Mouse (Mus musculus): Measurements from ENCODE around the gene Gstm4. TPM values are rescaled to one million over a fixed set of nuclear protein-coding genes. Genes with fewer than 3 reads are reported as not detected.

Gene Gstm4
- 17.2 and 18.4 TPM in 2 replicates for polyA plus RNA-seq (2014; fragmentation: Nextera tagmentation; extraction: Ambion mirVana)

DNA sequence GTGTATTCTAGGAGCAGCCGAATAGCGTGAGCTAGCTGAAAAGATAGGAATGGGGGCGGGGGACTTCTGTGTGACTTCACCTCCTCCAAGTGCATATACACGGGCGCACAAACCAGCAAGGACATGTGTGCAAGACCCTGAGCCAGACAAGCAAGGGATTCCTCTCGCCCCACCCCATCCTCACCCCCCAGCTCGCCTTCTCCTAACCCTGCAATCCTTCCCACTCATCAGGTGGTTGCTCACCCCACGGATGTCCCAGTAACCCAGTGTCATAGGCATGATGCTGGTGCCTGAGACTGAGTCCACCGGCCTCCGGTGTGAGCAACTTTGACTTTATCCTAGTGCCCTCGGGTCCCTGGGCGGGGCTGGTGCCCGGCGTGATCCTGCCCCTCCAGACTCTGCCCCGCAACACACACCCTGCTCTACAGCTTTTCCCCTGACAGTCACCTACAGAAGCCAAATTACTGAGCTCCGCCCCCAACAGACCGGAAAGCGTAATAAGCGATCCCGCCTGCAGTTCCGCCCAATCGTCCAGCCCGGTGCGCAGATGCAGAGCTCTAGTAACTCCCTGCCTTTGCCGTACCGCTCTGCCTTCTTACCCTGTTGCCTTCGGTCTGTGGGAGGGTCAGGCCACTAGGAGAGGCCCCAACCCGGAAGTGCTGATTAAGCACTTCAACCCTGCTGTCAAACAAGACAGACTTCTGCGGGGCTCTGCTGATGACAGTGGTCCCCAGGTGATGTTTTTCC is at the start of gene Gstm4:
Gene Gstm4, minus strand, starts transcription at position 501 of the 747 bp plus-strand sequence.
- Histone ChIP-seq H3K4me1 (ENCODE audit: control insufficient read depth, insufficient read depth, low read length) (peaks cover 6% of the 10 kb centered on the region; the same call in 1 of the 2 replicates), H3K27ac (ENCODE audit: low read depth, low read length) (0 out of 2 replicates have a peak within 1 kb of the TSS, but pooled peaks have one; percentile 42), H3K4me3 (ENCODE audit: low read length) (peak within 1 kb of the TSS; percentile 55), H3K9me3 (ENCODE audit: control insufficient read depth, low read length) (no peaks in the 10 kb centered on the region), H3K9ac (ENCODE audit: low read depth, low read length) (peak within 1 kb of the TSS; percentile 72), H3K36me3 (ENCODE audit: control insufficient read depth, insufficient read depth, low read length) (no peaks in the 10 kb centered on the region), H3K27me3 (ENCODE audit: control insufficient read depth, insufficient read depth, low read length) (no peaks in the 10 kb centered on the region), H3K4me2 (replicated peaks; ENCODE audit: low read depth, low read length) (peak within 1 kb of the TSS; percentile 92)
- 5% methylated on average over 29 of the region's 29 CpGs for WGBS
- ATAC-seq (ENCODE audit: low FRiP score, low TSS enrichment): peak; percentile 94

DNA sequence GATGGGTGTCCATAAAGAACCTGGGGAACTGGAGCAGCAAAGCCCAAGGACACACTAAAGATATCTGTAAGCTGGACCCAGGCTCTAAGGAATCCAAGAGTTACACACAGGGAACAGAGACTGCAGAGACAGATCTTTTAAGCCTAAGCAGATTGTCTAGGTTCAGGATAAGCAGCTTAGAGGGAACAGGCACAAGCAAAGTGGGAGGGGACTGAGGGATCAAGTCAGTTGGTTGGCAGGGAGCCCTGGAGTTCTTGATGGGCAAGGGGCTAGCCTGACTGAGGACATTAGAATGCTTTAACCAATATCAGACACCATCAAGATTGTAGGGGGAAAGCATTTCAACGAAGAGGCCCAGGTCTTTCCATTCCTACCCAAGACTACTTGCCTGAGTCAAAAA is 49.5 kb upstream of the Gstm4 start:
- WGBS: 81% methylated on average over 1 of the region's 1 CpGs
- Histone ChIP-seq H3K4me1 (ENCODE audit: control insufficient read depth, insufficient read depth, low read length) (no peaks in the 10 kb centered on the region), H3K4me2 (replicated peaks; ENCODE audit: low read depth, low read length) (no peak overlapping the region), H3K9ac (ENCODE audit: low read depth, low read length) (no peak overlapping the region), H3K9me3 (ENCODE audit: control insufficient read depth, low read length) (no peaks in the 10 kb centered on the region), H3K27ac (ENCODE audit: low read depth, low read length) (no peak overlapping the region), H3K4me3 (ENCODE audit: low read length) (no peak overlapping the region), H3K36me3 (ENCODE audit: control insufficient read depth, insufficient read depth, low read length) (no peaks in the 10 kb centered on the region), H3K27me3 (ENCODE audit: control insufficient read depth, insufficient read depth, low read length) (no peaks in the 10 kb centered on the region)
- ATAC-seq (ENCODE audit: low FRiP score, low TSS enrichment): no peak

GRCm38 (mm10) chr3:108093306-108093705 is 48.6 kb upstream of the Gstm4 start:
- Histone ChIP-seq H3K4me1 (ENCODE audit: control insufficient read depth, insufficient read depth, low read length) (no peaks in the 10 kb centered on the region), H3K4me2 (replicated peaks; ENCODE audit: low read depth, low read length) (no peak overlapping the region), H3K27me3 (ENCODE audit: control insufficient read depth, insufficient read depth, low read length) (no peaks in the 10 kb centered on the region), H3K9ac (ENCODE audit: low read depth, low read length) (no peak overlapping the region), H3K9me3 (ENCODE audit: control insufficient read depth, low read length) (no peaks in the 10 kb centered on the region), H3K4me3 (ENCODE audit: low read length) (no peak overlapping the region), H3K36me3 (ENCODE audit: control insufficient read depth, insufficient read depth, low read length) (no peaks in the 10 kb centered on the region), H3K27ac (ENCODE audit: low read depth, low read length) (no peak overlapping the region)
- no peak for ATAC-seq (ENCODE audit: low FRiP score, low TSS enrichment)
- WGBS: 75% methylated on average over 6 of the region's 6 CpGs

DNA sequence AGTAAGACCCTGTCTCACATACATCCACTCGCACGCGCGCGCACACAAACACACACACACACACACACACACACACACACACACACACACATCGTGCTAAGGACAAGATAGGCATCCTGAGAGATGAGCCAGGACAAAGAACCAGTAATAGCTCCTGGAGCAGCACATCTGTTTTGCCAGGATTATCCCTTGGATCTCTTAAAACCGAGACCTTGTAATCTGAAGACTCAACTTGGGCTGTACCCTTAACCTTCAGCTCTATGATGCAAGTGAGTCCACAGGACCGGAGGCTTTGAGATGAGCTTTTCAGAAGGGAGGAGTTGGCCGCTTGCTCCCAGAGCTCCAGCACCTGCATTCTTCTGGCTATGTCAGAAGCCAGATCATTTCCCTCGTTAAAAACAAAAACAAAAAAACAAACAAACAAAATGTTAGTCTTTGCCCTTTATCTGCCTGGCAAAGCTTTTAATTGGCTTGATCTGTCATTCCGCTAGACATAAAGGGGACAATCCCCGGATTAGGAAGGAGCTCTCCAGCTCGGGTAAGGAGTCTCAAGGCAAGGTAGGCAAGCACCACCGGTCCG is 47.9 kb upstream of the Gstm4 start, which contains the start of gene Gnat2:
Gene Gnat2, plus strand, starts transcription at position 254 of the 580 bp plus-strand sequence.
- H3K9me3 ChIP-seq (ENCODE audit: control insufficient read depth, low read length): no peaks in the 10 kb centered on the region
- ATAC-seq (ENCODE audit: low FRiP score, low TSS enrichment): no peak
- no peaks in the 10 kb centered on the region for H3K4me1 ChIP-seq (ENCODE audit: control insufficient read depth, insufficient read depth, low read length)
- no peak within 1 kb of the TSS for H3K9ac ChIP-seq (ENCODE audit: low read depth, low read length)
- 80% methylated on average over 15 of the region's 15 CpGs for WGBS
- no peak within 1 kb of the TSS for H3K27ac ChIP-seq (ENCODE audit: low read depth, low read length)
- no peaks in the 10 kb centered on the region for H3K27me3 ChIP-seq (ENCODE audit: control insufficient read depth, insufficient read depth, low read length)
- H3K4me3 ChIP-seq (ENCODE audit: low read length): no peak within 1 kb of the TSS
- H3K4me2 ChIP-seq (replicated peaks; ENCODE audit: low read depth, low read length): no peak within 1 kb of the TSS
- H3K36me3 ChIP-seq (ENCODE audit: control insufficient read depth, insufficient read depth, low read length): no peaks in the 10 kb centered on the region

GRCm38 (mm10) chr3:108092030-108092429 is 47.3 kb upstream of the Gstm4 start:
- Histone ChIP-seq H3K27me3 (ENCODE audit: control insufficient read depth, insufficient read depth, low read length) (no peaks in the 10 kb centered on the region), H3K4me3 (ENCODE audit: low read length) (no peak overlapping the region), H3K9ac (ENCODE audit: low read depth, low read length) (no peak overlapping the region), H3K9me3 (ENCODE audit: control insufficient read depth, low read length) (no peaks in the 10 kb centered on the region), H3K4me2 (replicated peaks; ENCODE audit: low read depth, low read length) (no peak overlapping the region), H3K36me3 (ENCODE audit: control insufficient read depth, insufficient read depth, low read length) (no peaks in the 10 kb centered on the region), H3K4me1 (ENCODE audit: control insufficient read depth, insufficient read depth, low read length) (peaks cover 3% of the 10 kb centered on the region; the same call in 1 of the 2 replicates), H3K27ac (ENCODE audit: low read depth, low read length) (no peak overlapping the region)
- WGBS: 74% methylated on average over 6 of the region's 6 CpGs
- ATAC-seq (ENCODE audit: low FRiP score, low TSS enrichment): no peak

- no peak overlapping the region for H3K4me3 ChIP-seq (ENCODE audit: low read length)
- no peak overlapping the region for H3K27ac ChIP-seq (ENCODE audit: low read depth, low read length)
- no peak for ATAC-seq (ENCODE audit: low FRiP score, low TSS enrichment)
- no peak overlapping the region for H3K4me2 ChIP-seq (replicated peaks; ENCODE audit: low read depth, low read length)
- no peaks in the 10 kb centered on the region for H3K36me3 ChIP-seq (ENCODE audit: control insufficient read depth, insufficient read depth, low read length)
- H3K9ac ChIP-seq (ENCODE audit: low read depth, low read length): no peak overlapping the region
- no peaks in the 10 kb centered on the region for H3K27me3 ChIP-seq (ENCODE audit: control insufficient read depth, insufficient read depth, low read length)
- 85% methylated on average over 2 of the region's 2 CpGs for WGBS
- H3K9me3 ChIP-seq (ENCODE audit: control insufficient read depth, low read length): no peaks in the 10 kb centered on the region
- H3K4me1 ChIP-seq (ENCODE audit: control insufficient read depth, insufficient read depth, low read length): peaks cover 3% of the 10 kb centered on the region; the same call in 1 of the 2 replicates
Observed at GRCm38 (mm10) chr3:108090561-108090960, 45.9 kb upstream of the Gstm4 start.

DNA sequence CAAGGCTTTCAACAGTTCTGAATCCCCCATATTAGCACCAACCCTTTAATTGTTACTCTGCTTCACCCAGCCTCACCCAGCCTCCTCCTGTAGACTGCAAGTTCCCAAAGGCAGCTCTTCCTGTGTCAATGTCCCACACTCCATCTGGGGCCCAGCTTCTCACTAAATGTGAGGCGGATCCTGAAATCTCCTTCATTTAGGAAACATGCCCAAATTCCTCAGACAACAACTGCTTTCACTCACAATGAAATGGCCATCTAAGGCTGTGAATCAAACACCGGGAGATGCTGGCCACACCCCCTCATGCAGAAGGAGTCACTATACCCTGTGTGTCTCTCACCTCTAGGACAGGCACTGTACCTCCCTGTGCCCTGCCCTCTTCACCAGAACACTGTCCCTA is 45.2 kb upstream of the Gstm4 start:
- no peaks in the 10 kb centered on the region for H3K9me3 ChIP-seq (ENCODE audit: control insufficient read depth, low read length)
- WGBS: 36% methylated on average over 2 of the region's 2 CpGs
- no peak overlapping the region for H3K4me2 ChIP-seq (replicated peaks; ENCODE audit: low read depth, low read length)
- H3K4me3 ChIP-seq (ENCODE audit: low read length): no peak overlapping the region
- no peak overlapping the region for H3K9ac ChIP-seq (ENCODE audit: low read depth, low read length)
- peaks cover 3% of the 10 kb centered on the region; the same call in 1 of the 2 replicates for H3K4me1 ChIP-seq (ENCODE audit: control insufficient read depth, insufficient read depth, low read length)
- ATAC-seq (ENCODE audit: low FRiP score, low TSS enrichment): no peak
- H3K27ac ChIP-seq (ENCODE audit: low read depth, low read length): no peak overlapping the region
- no peaks in the 10 kb centered on the region for H3K27me3 ChIP-seq (ENCODE audit: control insufficient read depth, insufficient read depth, low read length)
- no peaks in the 10 kb centered on the region for H3K36me3 ChIP-seq (ENCODE audit: control insufficient read depth, insufficient read depth, low read length)

DNA sequence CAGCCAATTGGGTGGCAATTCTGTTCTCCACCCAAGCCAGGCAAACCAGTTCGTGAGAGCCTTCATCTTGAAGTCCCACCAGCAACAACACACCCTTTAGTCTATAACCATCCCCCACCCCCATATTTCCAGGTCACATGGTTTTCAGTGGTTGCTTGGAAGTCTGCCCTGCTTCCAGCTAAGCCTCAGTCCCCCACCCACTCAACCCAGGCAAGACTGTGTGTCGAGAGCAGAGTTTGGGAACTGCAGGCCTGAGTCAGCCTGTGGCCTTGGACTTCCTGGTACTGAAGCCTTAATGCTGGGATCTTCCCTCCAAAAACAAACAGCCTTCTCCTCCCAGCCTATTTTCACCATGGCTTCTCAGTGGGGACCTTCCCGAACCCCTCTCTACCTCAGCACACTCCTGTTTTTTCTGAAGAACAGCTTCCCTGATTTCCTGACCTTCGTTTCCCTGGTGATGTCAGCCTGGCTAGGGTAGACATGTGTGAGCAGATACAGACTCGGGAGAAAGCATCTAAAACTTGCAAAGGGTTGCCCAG is 44.2 kb upstream of the Gstm4 start:
- no peak for ATAC-seq (ENCODE audit: low FRiP score, low TSS enrichment)
- Histone ChIP-seq H3K9me3 (ENCODE audit: control insufficient read depth, low read length) (no peaks in the 10 kb centered on the region), H3K27ac (ENCODE audit: low read depth, low read length) (no peak overlapping the region; the same call in 1 of the 2 replicates), H3K9ac (ENCODE audit: low read depth, low read length) (no peak overlapping the region), H3K4me2 (replicated peaks; ENCODE audit: low read depth, low read length) (no peak overlapping the region), H3K4me1 (ENCODE audit: control insufficient read depth, insufficient read depth, low read length) (peaks cover 13% of the 10 kb centered on the region; the same call in 1 of the 2 replicates), H3K27me3 (ENCODE audit: control insufficient read depth, insufficient read depth, low read length) (no peaks in the 10 kb centered on the region), H3K36me3 (ENCODE audit: control insufficient read depth, insufficient read depth, low read length) (no peaks in the 10 kb centered on the region), H3K4me3 (ENCODE audit: low read length) (no peak overlapping the region)
- 40% methylated on average over 5 of the region's 5 CpGs for whole genome bisulfite sequencing

DNA sequence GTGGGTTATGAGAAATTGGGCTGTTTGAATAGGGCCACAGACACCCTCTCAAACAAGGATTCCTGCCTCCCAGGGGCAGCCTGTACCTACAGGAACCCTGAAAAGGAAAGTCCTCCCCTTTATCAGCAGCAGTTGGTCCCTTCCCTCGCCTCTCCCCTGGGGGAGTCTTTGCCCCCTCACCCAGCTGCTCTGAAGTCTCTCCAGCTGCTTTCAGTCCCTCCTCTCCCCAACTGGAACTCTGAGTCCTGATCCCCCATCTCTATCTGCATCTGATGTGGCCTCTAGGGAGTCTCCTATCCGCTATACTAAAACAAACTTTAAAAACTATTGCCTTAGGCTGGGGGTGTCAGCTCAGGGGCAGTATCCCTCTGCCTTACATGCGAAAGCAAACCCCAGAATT is 42.6 kb upstream of the Gstm4 start:
- no peak for ATAC-seq (ENCODE audit: low FRiP score, low TSS enrichment)
- Histone ChIP-seq H3K27me3 (ENCODE audit: control insufficient read depth, insufficient read depth, low read length) (no peaks in the 10 kb centered on the region), H3K9ac (ENCODE audit: low read depth, low read length) (no peak overlapping the region), H3K36me3 (ENCODE audit: control insufficient read depth, insufficient read depth, low read length) (0 out of 2 replicates have a peak, but pooled peaks cover 2% of the 10 kb centered on the region), H3K9me3 (ENCODE audit: control insufficient read depth, low read length) (no peaks in the 10 kb centered on the region), H3K4me1 (ENCODE audit: control insufficient read depth, insufficient read depth, low read length) (peaks cover 23% of the 10 kb centered on the region), H3K4me3 (ENCODE audit: low read length) (no peak overlapping the region), H3K4me2 (replicated peaks; ENCODE audit: low read depth, low read length) (no peak overlapping the region), H3K27ac (ENCODE audit: low read depth, low read length) (no peak overlapping the region)
- 77% methylated on average over 3 of the region's 3 CpGs for WGBS

Data from kidney, embryonic 14.5 days (tissue).